Mouse (Mus musculus) lung, postnatal 25 days (tissue): ENCODE data around the gene Wwc2.
"Not testable (repeated sequence)": the region's sequence is repeated elsewhere in the genome, so short reads cannot be mapped to it uniquely, and the experiment has no call there.

Source experiments
- DNase-seq: peaks from one replicate; pipeline ENCODE4 v3.0.0; 2022; ENCODE audit warnings: low spot score

Wwc2 gene

GRCm38 (mm10) chr8:47847161-47847560, 143.6 kb downstream of the Wwc2 start:
- no peak for DNase-seq

DNA sequence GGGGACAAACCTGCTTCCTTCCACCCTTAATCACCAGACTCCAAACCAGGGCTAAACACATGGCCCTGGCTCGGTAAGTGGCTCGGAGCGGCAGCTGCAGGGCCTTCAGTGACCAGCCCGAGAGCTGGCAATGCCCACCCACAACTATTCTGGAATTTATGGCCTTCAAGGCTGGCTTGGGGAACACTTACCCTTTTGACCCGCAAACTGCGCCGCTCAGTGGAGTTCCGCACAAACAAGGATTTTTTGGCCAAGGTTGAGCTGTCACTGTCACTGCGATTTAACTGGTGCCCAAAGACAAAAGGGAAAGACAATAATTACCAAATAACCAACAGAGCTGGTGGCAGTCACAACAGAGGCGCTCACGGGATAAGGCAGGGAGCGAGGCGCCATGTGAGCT, 144.8 kb downstream of the Wwc2 start:
- no peak for DNase-seq

GRCm38 (mm10) chr8:47843651-47844050, 147.1 kb downstream of the Wwc2 start:
- no peak for DNase-seq

- DNase-seq: no peak
Measured at GRCm38 (mm10) chr8:47843063-47843462, 147.7 kb downstream of the Wwc2 start.

- DNase-seq: no peak
Measured at GRCm38 (mm10) chr8:47833944-47834343, 156.8 kb downstream of the Wwc2 start.

GRCm38 (mm10) chr8:47832616-47833015, 158.1 kb downstream of the Wwc2 start:
- no peak for DNase-seq

DNA sequence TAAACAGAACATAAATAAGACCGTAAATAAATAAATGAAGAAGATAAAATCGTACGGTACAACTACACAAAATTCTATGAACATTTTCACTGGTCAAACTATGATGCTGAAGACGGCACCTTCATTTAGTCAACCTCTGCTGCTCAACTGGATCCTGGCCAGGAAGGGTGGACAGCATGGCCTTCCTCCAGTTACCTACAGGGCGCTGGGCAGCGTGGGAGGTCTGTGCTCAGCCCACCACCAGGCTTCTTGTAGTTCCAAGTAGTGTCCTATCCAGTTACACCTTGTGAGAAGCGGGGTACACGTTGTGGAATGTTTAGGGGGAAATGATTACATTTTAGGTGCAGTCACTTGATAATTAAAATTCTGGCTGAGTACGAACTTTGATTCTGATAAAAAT, 163.8 kb downstream of the Wwc2 start:
- no peak for DNase-seq

- no peak for DNase-seq
Measured at GRCm38 (mm10) chr8:47825596-47825995, 165.1 kb downstream of the Wwc2 start.

GRCm38 (mm10) chr8:47824182-47824581, 166.5 kb downstream of the Wwc2 start, which contains the start of gene Cldn22:
Cldn22 (plus strand) TSS chr8:47824482.
- no peak for DNase-seq

DNA sequence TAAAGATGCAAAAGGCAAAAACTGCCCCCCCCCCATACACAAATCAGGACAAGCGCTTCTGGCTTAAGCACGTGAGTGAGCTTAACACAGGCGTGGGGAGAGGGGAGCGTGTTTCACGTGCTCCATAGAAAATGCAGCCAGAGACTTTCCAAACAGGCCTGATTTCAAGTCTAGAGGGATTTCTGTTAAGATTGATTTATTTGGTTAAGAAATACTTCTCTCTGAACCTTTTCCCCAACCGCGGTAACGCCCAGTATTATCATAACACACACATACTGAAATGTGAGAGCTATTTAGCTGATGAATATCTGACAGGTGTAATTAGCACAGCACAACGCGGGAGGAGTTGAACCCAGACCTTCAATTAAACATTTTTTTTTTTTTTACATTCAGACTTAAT, 166.9 kb downstream of the Wwc2 start:
- DNase-seq: no peak

- not testable (repeated sequence) for DNase-seq
Measured at GRCm38 (mm10) chr8:47822541-47822940, 168.2 kb downstream of the Wwc2 start.

- DNase-seq: no peak
Measured at GRCm38 (mm10) chr8:47821843-47822242, 168.9 kb downstream of the Wwc2 start, which contains the start of gene Cldn24. Cldn24 (plus strand) TSS chr8:47822143.

- DNase-seq: no peak
Measured at GRCm38 (mm10) chr8:47820914-47821772, 169.6 kb downstream of the Wwc2 start.

DNA sequence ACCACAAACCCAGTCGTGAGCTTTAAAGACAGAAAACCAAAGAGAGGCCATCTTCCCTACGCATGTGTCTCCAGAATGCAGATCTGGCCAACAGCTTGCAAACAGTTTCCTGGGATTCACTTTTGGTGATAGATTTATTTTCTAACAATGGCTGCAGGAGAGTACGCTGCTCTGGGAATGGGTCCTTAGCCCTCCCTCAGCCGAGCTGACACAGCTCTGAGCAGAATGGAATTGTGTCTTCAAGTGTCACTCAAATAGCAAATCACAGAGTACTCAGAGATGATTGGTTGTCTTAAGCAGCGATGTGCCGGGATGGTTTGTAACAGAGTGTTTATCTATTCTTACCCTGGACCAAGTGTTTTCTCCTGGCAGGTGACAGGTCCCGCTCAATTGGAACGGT, 171.7 kb downstream of the Wwc2 start:
- no peak for DNase-seq

DNA sequence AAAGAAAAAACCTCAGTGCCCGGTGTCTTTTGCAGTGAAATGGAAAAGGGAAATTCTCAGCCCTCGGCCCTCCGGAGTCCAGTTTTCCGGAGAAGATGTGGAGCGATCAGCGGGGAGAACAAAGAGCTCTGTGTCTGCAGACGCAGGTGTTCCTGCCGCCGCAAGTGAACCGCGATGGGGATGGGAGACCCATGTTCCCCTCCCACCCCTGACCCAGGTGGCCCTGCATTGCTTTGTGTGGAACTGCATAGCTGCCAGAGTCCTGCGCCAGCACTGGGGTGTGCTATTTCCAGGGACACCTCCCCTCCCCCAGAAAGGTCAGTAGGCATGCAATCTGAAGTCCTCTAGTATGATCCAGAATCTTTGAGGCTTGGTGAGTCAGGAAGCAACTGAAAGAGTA, 179.5 kb downstream of the Wwc2 start:
- DNase-seq: no peak

- DNase-seq: no peak
Measured at GRCm38 (mm10) chr8:47810666-47811015, 180.1 kb downstream of the Wwc2 start.

GRCm38 (mm10) chr8:47809970-47810665, 180.6 kb downstream of the Wwc2 start:
- DNase-seq: no peak

DNA sequence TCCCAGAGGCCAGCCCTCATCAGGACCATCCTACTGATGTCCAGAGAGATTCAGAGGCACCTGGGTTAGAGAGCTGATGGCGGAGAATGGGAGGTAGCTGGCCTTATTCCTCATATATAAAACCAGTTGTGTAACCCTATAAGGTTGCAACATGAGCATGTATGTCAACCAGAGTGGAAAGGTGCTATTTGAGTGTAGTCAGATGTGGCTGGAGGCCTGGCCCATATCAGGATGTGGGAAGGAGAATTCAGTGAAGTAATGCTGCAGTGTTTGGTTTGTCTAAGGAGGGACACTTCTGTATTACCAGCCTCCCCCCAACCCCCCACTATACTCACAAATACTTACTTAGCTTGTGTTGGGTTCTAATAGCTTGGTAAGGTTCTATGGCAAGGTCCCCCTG, 186.5 kb downstream of the Wwc2 start:
- no peak for DNase-seq

DNA sequence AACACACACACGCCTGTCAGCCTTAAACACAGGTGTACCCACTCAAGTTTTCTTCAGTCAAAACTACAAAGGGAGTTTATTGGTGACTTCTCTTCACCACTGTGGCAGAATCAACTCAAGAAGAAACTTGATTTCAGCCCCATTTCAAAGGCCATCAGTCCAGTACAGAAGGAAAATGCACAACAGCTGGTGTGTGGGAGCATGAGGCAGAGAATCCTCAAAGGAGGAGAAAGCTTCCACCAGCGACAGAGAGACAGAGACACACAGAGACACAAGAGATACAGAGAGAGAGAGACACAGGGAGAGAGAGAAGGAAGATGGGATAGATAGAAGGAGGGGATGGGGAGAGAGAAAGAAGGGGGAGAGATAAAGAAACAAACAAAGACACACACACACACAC, 188.4 kb downstream of the Wwc2 start:
- no peak for DNase-seq

GRCm38 (mm10) chr8:47799438-47799837, 191.3 kb downstream of the Wwc2 start:
- DNase-seq: no peak

DNA sequence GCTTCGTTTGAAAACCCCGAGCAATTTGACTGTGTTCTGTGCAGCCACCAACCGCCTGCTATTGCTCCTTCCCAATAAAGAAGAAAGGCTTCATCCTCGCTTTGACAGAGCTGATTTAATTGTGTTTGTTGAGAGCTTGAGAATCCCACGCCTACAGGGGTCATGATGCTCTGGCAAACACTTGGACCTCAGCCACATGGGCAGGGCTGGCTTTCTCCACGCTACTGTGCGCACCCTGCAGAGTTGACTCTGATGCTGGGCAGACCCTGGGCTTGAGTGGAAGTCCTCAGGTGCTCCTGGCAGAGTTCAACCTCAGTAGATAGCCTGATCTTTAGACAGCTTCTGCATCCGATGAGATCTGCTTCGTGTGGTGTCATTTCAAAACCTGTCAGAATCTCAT, 198.7 kb downstream of the Wwc2 start:
- DNase-seq: no peak

- DNase-seq: no peak
Measured at GRCm38 (mm10) chr8:47787705-47788104, 203.0 kb downstream of the Wwc2 start.

- DNase-seq: no peak
Measured at GRCm38 (mm10) chr8:47786323-47786722, 204.4 kb downstream of the Wwc2 start.
